Mouse (Mus musculus) limb, embryonic 15.5 days (tissue): Measurements from ENCODE around the gene Slc25a47. TPM values are rescaled to one million over a fixed set of nuclear protein-coding genes. Genes with fewer than 3 reads are reported as not detected.
"Not testable (repeated sequence)": the region's sequence is repeated elsewhere in the genome, so short reads cannot be mapped to it uniquely, and the experiment has no call there.

Experiments used
- ATAC-seq: fragments of 200-750 bp; cut with Nextera tagmentation; 2 replicates; pipeline ENCODE4 v1.8.0; 2017; ENCODE audit warnings: low read depth, moderate TSS enrichment; ENCODE audit not compliant: insufficient number of reproducible peaks, low FRiP score, low TSS enrichment
- H3K27ac ChIP-seq: fragments of 300-500 bp; sonication (generic); 2 replicates; pipeline ENCODE4 v1.5.1; 2015; ENCODE audit warnings: moderate library complexity, mild to moderate bottlenecking, inconsistent platforms
- H3K27me3 ChIP-seq: fragments of 300-500 bp; sonication (generic); 2 replicates; pipeline ENCODE4 v1.6.1; 2015; ENCODE audit warnings: inconsistent platforms
- H3K36me3 ChIP-seq: fragments of 300-500 bp; sonication (generic); 2 replicates; pipeline ENCODE4 v1.6.1; 2015; ENCODE audit warnings: inconsistent platforms
- H3K4me1 ChIP-seq: fragments of 300-500 bp; sonication (generic); 2 replicates; pipeline ENCODE4 v1.6.1; 2015; ENCODE audit warnings: inconsistent platforms
- H3K4me2 ChIP-seq: fragments of 300-500 bp; sonication (generic); 2 replicates; pipeline ENCODE4 v1.6.1; 2015; ENCODE audit warnings: mild to moderate bottlenecking, inconsistent platforms
- H3K4me3 ChIP-seq: fragments of 300-500 bp; sonication (generic); 2 replicates; pipeline ENCODE4 v1.5.1; 2015; ENCODE audit warnings: mild to moderate bottlenecking, inconsistent platforms
- H3K9ac ChIP-seq: fragments of 300-500 bp; sonication (generic); 2 replicates; pipeline ENCODE4 v1.6.1; 2015; ENCODE audit warnings: inconsistent platforms
- H3K9me3 ChIP-seq: fragments of 300-500 bp; sonication (generic); 2 replicates; pipeline ENCODE4 v1.6.1; 2016; ENCODE audit warnings: inconsistent platforms
- WGBS: fragments of 180-500 bp; shearing (Covaris S2); methylation state at CpG from one replicate; pipeline ENCODE4 v1.1.7; 2015; 5-methylcytosine and 5-hydroxymethylcytosine counted together
- polyA plus RNA-seq: library from polyadenylated mRNA; unstranded; fragments of >200 nt; fragmentation: Nextera tagmentation; extraction: Ambion mirVana; gene quantifications from 2 replicates; pipeline ENCODE4 v1.2.1, GENCODE M21; 2015

The Slc25a47 gene
- polyA plus RNA-seq, 1 experiment from 2014 or later: 12.0 TPM

DNA sequence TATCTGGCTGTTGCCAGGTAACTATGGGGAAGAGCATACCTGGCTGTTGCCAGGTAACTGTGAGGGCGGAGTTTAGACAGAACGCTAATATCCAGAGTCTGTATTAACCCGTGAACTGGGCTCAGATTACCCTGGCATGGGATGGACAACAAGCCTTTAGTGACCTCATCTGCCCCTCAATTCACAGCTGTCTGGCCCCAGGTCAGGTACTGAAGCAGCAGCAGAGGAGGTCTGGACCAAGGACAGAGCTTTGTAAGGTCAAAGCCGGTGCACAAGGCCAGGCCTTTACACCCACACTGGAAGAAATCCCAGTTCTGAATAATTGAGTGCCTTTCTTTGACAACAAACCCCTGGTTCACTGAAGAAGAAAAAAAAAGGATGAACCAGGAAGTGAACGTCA, 6.2 kb upstream of the Slc25a47 start:
- Histone ChIP-seq H3K9me3 (no peaks in the 10 kb centered on the region), H3K4me2 (no peak overlapping the region), H3K4me3 (no peak overlapping the region), H3K36me3 (peaks cover 24% of the 10 kb centered on the region), H3K27ac (no peak overlapping the region), H3K4me1 (peaks cover 19% of the 10 kb centered on the region; the same call in 1 of the 2 replicates), H3K9ac (no peak overlapping the region), H3K27me3 (no peaks in the 10 kb centered on the region)
- no peak for ATAC-seq
- 71% methylated on average over 5 of the region's 5 CpGs for WGBS

DNA sequence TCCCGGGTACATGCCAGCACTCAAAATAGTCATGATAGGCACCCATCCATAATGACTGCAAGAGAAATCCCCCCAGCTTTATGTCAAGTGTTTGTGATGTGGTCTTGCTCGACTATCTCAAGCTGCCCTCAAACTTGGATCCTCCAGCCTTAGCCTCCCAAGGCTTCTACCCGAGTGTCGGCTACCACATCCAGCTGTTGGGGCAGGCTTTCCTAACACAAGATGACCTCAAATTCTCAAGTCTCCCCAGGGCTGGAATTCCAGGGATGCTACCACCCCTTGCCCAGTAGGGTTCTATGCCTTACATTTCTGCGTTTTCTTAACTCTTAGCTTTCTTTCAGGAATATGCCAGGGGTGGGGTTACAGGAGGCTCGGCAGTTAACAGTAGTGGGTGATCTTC, 5.5 kb upstream of the Slc25a47 start:
- H3K27me3 ChIP-seq: no peaks in the 10 kb centered on the region
- no peaks in the 10 kb centered on the region for H3K9me3 ChIP-seq
- H3K27ac ChIP-seq: no peak overlapping the region
- WGBS: 75% methylated on average over 6 of the region's 6 CpGs
- H3K36me3 ChIP-seq: peaks cover 22% of the 10 kb centered on the region
- no peak overlapping the region for H3K4me3 ChIP-seq
- no peak overlapping the region for H3K9ac ChIP-seq
- H3K4me2 ChIP-seq: no peak overlapping the region
- no peak for ATAC-seq
- H3K4me1 ChIP-seq: peaks cover 27% of the 10 kb centered on the region

DNA sequence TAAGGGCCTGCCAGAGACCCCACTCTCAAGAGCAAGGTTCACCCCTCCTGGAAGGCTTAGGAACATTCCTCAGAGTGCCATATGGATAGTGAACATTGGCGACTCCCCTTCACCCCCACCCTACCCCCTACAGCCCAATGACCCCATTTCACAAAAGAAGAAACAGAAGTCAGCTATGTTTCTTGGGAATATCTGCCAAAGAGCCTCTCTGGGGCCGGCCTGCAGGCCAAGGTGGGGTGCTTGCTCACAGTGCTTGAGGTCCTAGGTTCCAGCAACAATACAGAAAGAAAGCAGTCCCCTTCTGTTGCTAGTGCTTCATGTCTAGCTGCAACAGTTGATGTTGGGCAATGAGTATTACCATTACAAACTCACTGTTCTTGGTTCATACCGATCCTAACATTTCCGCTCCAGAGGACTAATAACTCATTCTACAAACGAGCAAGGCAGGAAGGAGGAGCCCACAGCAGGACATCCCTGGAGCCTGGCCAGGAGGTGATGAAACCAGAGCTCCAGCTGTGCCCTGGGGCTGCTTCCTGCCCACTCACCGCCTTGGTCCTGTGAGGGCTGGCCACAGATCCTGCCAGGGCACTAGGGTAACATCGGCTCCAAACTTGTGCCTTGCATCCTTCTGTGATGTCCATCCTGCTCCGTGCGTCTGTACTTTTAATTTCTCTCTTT, 3.7 kb upstream of the Slc25a47 start:
- no peak overlapping the region for H3K27ac ChIP-seq
- ATAC-seq: no peak
- peaks cover 35% of the 10 kb centered on the region for H3K4me1 ChIP-seq

DNA sequence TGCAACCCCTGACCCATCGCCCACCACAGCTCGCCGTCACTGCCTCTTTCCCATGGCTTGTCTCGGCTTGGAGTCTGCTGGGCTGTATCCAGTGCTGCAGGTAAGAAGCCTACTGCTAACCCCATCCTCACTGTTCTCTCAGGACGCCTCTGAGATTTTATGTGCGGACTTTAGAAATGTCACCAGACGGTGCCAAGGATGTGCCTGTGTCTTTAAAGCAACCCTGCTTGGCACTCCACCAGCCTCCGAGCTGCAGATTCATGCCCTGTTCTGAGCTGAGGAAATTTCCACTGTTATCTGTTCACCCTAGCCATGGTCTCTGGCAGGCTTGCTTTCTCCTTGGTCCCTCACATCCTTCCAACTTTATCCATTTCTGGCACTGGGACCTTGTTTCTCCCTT, 3.0 kb upstream of the Slc25a47 start:
- Histone ChIP-seq H3K9me3 (no peaks in the 10 kb centered on the region), H3K36me3 (peaks cover 6% of the 10 kb centered on the region), H3K4me3 (no peak overlapping the region), H3K27me3 (no peaks in the 10 kb centered on the region), H3K4me2 (no peak overlapping the region), H3K27ac (no peak overlapping the region), H3K9ac (no peak overlapping the region), H3K4me1 (peaks cover 42% of the 10 kb centered on the region)
- WGBS: 85% methylated on average over 8 of the region's 8 CpGs
- no peak for ATAC-seq

More for the DNA sequence above, 3.7 kb upstream of the Slc25a47 start:
- H3K36me3 ChIP-seq: peaks cover 12% of the 10 kb centered on the region
- H3K4me2 ChIP-seq: no peak overlapping the region
- no peaks in the 10 kb centered on the region for H3K9me3 ChIP-seq
- 52% methylated on average over 9 of the region's 9 CpGs for WGBS
- H3K27me3 ChIP-seq: no peaks in the 10 kb centered on the region
- no peak overlapping the region for H3K9ac ChIP-seq
- no peak overlapping the region for H3K4me3 ChIP-seq

DNA sequence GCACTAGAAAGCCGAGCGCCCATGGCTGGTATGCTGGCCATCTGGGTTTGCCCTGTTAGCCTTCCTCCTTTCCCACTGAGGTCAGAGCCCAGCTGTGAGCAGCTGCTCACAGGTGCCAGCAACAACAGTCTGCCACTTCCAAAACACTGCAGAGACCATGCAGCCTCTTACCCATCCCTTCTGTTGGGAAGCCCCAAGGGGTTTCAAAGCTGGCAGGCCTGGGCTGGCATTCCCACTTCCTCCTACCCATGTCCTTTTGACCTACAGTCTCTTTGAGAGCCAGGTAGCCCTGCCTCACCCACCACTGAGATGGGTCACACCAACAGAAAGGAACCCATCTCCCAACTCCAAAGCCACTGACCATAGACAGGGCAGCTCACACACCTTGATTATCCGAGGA, 2.4 kb upstream of the Slc25a47 start:
- H3K36me3 ChIP-seq: peaks cover under 1% of the 10 kb centered on the region
- no peak overlapping the region for H3K27ac ChIP-seq
- 87% methylated on average over 3 of the region's 3 CpGs for WGBS
- no peak for ATAC-seq
- no peak overlapping the region for H3K9ac ChIP-seq
- H3K4me3 ChIP-seq: no peak overlapping the region
- no peaks in the 10 kb centered on the region for H3K27me3 ChIP-seq
- peaks cover 48% of the 10 kb centered on the region for H3K4me1 ChIP-seq
- H3K9me3 ChIP-seq: no peaks in the 10 kb centered on the region
- no peak overlapping the region for H3K4me2 ChIP-seq

DNA sequence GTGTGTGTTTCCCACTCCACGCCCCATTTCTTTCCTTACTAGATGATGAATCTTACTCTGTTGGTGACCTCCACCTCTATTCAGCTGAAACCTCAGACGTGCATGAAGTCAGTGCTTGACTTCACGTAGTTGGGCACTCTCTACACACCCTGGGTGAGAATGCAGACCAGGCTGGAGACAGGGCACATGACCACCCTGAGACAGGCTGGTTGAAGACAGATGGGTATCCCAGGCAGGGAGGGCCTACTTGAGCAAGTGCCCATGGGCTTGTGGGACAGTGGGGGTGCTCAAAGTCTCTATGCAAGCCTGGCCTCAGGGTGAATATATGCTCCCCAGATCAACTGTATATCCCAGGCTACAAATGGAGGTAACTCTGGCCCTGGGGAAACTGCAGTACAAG, 1.5 kb upstream of the Slc25a47 start:
- Histone ChIP-seq H3K9me3 (no peaks in the 10 kb centered on the region), H3K4me1 (peaks cover 48% of the 10 kb centered on the region), H3K27ac (no peak overlapping the region), H3K4me3 (peak overlapping the region; percentile 66; the same call in 1 of the 2 replicates), H3K36me3 (no peaks in the 10 kb centered on the region; the same call in 1 of the 2 replicates), H3K27me3 (no peaks in the 10 kb centered on the region), H3K4me2 (no peak overlapping the region; the same call in 1 of the 2 replicates), H3K9ac (peak overlapping the region; percentile 57; the same call in 1 of the 2 replicates)
- ATAC-seq: no peak
- WGBS: 80% methylated on average over 3 of the region's 3 CpGs

DNA sequence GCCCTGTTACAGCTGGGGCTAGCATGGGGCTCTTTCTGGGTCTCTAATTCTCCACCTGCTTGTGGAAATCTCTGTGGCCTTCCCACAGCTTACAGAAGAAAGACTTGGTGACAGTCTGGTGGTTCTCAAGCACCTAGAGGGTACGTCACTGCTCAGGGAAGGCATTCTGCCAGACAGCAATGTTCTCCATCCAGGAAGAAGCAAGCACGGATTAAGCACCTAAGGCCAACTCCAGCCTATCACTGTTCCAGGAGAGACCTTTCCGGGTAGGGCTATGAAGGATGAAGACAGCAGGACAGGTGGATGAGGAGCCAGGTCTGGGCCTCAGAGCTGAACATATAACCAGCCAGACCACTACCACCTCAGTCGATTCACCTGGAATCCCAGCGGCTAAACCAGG, 1.1 kb upstream of the Slc25a47 start:
- H3K4me2 ChIP-seq: peak overlapping the region; percentile 91
- no peaks in the 10 kb centered on the region for H3K27me3 ChIP-seq
- H3K4me3 ChIP-seq: peak overlapping the region; percentile 66
- no peaks in the 10 kb centered on the region; the same call in 1 of the 2 replicates for H3K36me3 ChIP-seq
- 37% methylated on average over 5 of the region's 5 CpGs for WGBS
- ATAC-seq: no peak
- H3K4me1 ChIP-seq: peaks cover 46% of the 10 kb centered on the region
- no peaks in the 10 kb centered on the region for H3K9me3 ChIP-seq
- peak overlapping the region; percentile 57; the same call in 1 of the 2 replicates for H3K9ac ChIP-seq
- no peak overlapping the region for H3K27ac ChIP-seq

DNA sequence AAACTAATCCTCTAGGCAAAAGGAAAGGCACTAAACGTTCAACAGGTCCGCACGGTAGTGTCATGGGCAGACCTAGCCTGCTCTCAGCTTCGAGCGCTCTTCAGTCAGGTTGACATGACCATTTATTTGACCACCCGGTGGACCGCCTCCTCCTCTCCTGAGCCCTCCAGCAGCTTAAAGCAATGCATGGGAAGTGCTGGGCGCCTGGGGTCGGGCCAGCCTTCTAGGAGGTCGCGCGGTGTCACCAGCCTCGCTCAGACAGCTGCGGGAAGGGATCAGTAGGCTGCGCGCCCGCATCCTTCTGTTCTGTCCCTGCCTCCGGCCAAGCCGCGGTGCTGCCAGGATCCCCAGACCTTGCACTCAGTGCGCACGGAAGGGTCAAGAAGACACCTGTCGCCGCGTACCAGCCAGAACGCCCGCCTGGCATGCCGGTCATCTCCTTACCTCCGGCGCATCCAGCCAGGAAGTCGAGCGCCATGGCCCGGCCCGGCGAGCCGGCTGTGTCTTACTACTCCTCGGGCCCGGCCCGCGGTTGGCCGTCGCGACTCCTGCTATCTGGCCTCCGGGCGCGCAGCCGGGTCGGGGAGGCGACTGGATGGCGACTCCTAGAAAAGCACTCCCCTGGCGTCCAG, 522 bp upstream of the Slc25a47 start:
- no peaks in the 10 kb centered on the region for H3K9me3 ChIP-seq
- H3K4me3 ChIP-seq: peak overlapping the region; percentile 66
- no peaks in the 10 kb centered on the region; the same call in 1 of the 2 replicates for H3K36me3 ChIP-seq
- H3K27me3 ChIP-seq: no peaks in the 10 kb centered on the region
- peak overlapping the region; percentile 57 for H3K9ac ChIP-seq
- peak overlapping the region; percentile 91 for H3K4me2 ChIP-seq
- under 1% methylated on average over 51 of the region's 51 CpGs for WGBS
- peaks cover 46% of the 10 kb centered on the region for H3K4me1 ChIP-seq
- ATAC-seq: no peak
- 0 out of 2 replicates have a peak overlapping the region, but pooled peaks have one; percentile 40 for H3K27ac ChIP-seq

DNA sequence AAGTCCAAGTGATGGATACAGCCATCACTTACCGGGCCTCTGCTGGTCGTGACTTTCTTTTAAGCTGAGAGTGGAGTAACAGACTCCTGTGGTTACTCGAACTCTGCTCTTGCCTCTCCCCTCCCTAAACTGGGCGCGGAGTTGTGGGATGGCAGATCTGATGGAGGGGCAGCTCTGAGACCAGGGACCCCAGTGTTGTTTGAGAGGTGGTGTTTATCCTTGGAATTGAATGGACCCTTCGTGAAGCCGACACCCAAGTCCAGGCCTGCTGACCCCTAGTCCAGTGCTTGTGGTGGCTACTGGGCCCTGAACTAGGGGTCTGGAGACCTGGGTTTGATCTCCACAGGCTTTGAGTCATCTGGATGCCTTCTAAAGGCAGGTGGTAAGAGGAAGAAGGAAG, 876 bp downstream of the Slc25a47 start:
- H3K9me3 ChIP-seq: no peaks in the 10 kb centered on the region
- peaks cover 46% of the 10 kb centered on the region for H3K4me1 ChIP-seq
- H3K9ac ChIP-seq: peak overlapping the region; percentile 57
- H3K27me3 ChIP-seq: no peaks in the 10 kb centered on the region
- peak overlapping the region; percentile 90 for H3K27ac ChIP-seq
- peaks cover 10% of the 10 kb centered on the region for H3K36me3 ChIP-seq
- 41% methylated on average over 7 of the region's 7 CpGs for WGBS
- peak overlapping the region; percentile 66 for H3K4me3 ChIP-seq
- peak overlapping the region; percentile 91 for H3K4me2 ChIP-seq
- no peak for ATAC-seq

DNA sequence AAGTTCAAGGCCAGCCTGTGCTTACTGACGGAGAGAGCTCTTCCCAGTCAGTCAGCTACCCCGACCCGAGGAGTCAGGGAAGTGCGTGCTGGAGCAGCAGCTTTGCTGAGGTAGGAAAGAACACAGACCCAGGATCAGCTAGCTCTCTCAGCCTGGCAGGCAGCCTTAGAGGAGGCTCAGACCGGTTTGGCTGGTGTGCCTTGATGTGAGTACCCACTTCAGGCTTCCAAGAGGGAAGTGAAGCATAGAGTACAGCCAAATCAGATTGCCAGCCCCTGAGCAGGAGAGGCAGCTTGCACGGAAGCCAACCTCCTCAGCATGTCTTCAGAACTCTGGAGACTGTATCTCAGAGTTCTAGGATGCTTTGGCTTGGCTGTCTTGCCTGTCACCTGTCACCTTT, 5.3 kb downstream of the Slc25a47 start:
- no peak for ATAC-seq
- Histone ChIP-seq H3K27ac (no peak overlapping the region; the same call in 1 of the 2 replicates), H3K27me3 (no peaks in the 10 kb centered on the region), H3K4me3 (no peak overlapping the region), H3K9ac (no peak overlapping the region), H3K36me3 (peaks cover 48% of the 10 kb centered on the region), H3K9me3 (no peaks in the 10 kb centered on the region), H3K4me1 (peaks cover 20% of the 10 kb centered on the region), H3K4me2 (no peak overlapping the region)
- WGBS: 82% methylated on average over 6 of the region's 6 CpGs

DNA sequence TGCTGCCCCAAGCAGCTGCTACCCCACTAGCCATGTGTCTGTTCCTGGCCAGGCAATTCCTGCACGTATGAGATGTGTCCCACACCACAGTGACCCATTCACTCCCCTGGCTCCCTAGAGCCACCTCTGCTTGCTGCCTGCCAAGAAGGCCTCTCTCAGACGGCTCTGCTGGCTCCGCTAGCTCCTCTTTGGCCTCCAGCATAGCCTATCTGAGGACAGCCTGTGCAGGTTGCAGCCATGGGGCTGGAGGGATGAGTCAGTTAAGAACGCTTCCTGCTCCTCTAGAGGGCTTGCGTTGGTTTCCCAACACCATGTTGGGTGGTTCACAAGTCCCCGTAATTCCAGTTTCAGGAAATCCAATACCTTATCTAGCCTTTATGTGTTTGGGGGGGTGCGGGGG, 6.8 kb downstream of the Slc25a47 start:
- peaks cover 49% of the 10 kb centered on the region for H3K36me3 ChIP-seq
- 87% methylated on average over 7 of the region's 7 CpGs for WGBS
- no peaks in the 10 kb centered on the region for H3K9me3 ChIP-seq
- no peak overlapping the region for H3K4me2 ChIP-seq
- H3K4me1 ChIP-seq: peaks cover 8% of the 10 kb centered on the region
- no peak overlapping the region for H3K4me3 ChIP-seq
- no peak for ATAC-seq
- no peak overlapping the region for H3K9ac ChIP-seq
- no peak overlapping the region for H3K27ac ChIP-seq
- H3K27me3 ChIP-seq: no peaks in the 10 kb centered on the region

DNA sequence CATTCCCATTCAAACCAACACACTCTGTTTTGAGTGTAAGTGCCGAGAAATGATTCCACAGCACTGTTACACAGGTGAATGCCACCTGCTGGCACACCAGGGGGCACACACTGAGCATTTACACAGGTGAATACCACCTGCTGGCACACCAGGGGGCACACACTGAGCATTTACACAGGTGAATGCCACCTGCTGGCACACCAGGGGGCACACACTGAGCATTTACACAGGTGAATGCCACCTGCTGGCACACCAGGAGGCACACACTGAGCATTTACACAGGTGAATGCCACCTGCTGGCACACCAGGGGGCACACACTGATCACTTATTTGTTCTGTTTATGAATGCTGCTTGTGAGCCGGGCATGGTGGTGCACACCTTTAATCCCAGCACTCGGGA, 12.2 kb downstream of the Slc25a47 start:
- not testable (repeated sequence) for H3K4me1 ChIP-seq, H3K4me3 ChIP-seq, H3K27me3 ChIP-seq, ATAC-seq, H3K4me2 ChIP-seq, H3K9ac ChIP-seq, H3K9me3 ChIP-seq, H3K27ac ChIP-seq
- whole genome bisulfite sequencing: 88% methylated on average over 3 of the region's 3 CpGs
- H3K36me3 ChIP-seq: peaks cover 32% of the 10 kb centered on the region
